ENCODE assay signal across 16 mouse cellular contexts in the genomic region with DNA sequence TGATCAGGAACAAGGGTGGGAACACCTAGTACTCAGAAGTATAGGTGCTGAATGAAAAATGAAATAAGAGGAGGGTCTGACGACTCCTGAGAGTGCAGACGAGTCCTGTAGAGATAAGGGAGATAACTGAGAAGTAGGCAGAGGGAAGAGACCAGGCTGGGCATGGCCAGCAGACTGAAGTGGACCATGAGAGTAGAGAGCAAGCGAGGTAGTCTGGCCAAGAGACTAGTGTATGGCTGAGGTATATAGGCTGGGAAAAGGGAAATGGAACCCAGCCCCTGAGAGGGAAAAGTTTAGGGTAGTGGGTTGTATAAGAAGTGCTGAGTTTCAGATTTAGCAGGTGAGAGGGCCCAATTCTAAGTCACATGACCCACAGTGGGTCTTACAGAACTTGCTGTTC.
A peak's percentile ranks its signal among the peaks of the same experiment; 100 is the strongest.
DNase-seq lines count a peak whose midpoint lies in the region; ATAC-seq lines count a peak whose summit lies in the region.
"Had no signal": no experiment of that assay in that cellular context is flagged by ENCODE, and none has a peak within 500 bp of the region (broad histone marks: within the 10 kb centered on the region; RNA-seq: fewer than 3 reads in every experiment).

No protein-coding gene starts in this region.

- H3K4me2 ChIP-seq in heart, embryonic 16.5 days (ENCODE audit: low read depth, low read length): no peak overlapping the region
- no peak overlapping the region for H3K4me2 ChIP-seq in lung, embryonic 16.5 days (ENCODE audit: low read depth, low read length)
- no peak overlapping the region for H3K4me2 ChIP-seq in midbrain, embryonic 16.5 days (ENCODE audit: low read length)
- H3K4me2 ChIP-seq: limb, embryonic 12.5 days; midbrain, embryonic 12.5 days; neural tube, embryonic 12.5 days had no signal

- H3K9me3 ChIP-seq in heart, embryonic 16.5 days (replicated peaks; ENCODE audit: control insufficient read depth, low read length): no peaks in the 10 kb centered on the region
- H3K9me3 ChIP-seq in lung, embryonic 16.5 days (ENCODE audit: control insufficient read depth, low read length): no peaks in the 10 kb centered on the region
- H3K9me3 ChIP-seq in midbrain, embryonic 16.5 days (replicated peaks; ENCODE audit: control insufficient read depth, low read length, poor library complexity, severe bottlenecking): no peaks in the 10 kb centered on the region
- H3K9me3 ChIP-seq: hindbrain, embryonic 10.5 days; limb, embryonic 12.5 days; midbrain, embryonic 12.5 days; neural tube, embryonic 12.5 days had no signal

- peak overlapping the region; percentile 66 for H3K27ac ChIP-seq in heart, embryonic 16.5 days (ENCODE audit: low read length)
- peak overlapping the region; percentile 37 for H3K27ac ChIP-seq in lung, embryonic 16.5 days (ENCODE audit: low read length)
- no peak overlapping the region for H3K27ac ChIP-seq in midbrain, embryonic 16.5 days (ENCODE audit: low read length)
- H3K27ac ChIP-seq: gastrocnemius, adult 2 months; hindbrain, embryonic 10.5 days; limb, embryonic 12.5 days; liver, embryonic 14.5 days; macrophage; midbrain, embryonic 12.5 days; neural tube, embryonic 12.5 days had no signal

- H3K4me3 ChIP-seq in heart, embryonic 16.5 days (ENCODE audit: low read length): no peak overlapping the region
- H3K4me3 ChIP-seq in lung, embryonic 16.5 days (ENCODE audit: low read length): no peak overlapping the region
- H3K4me3 ChIP-seq in midbrain, embryonic 16.5 days (ENCODE audit: low read depth, low read length): no peak overlapping the region
- H3K4me3 ChIP-seq: gastrocnemius, adult 2 months; hindbrain, embryonic 10.5 days; limb, embryonic 12.5 days; midbrain, embryonic 12.5 days; neural tube, embryonic 12.5 days had no signal

- WGBS in heart, embryonic 16.5 days: 30% methylated on average over 3 of the region's 3 CpGs
- WGBS in lung, embryonic 16.5 days: 45% methylated on average over 3 of the region's 3 CpGs
- WGBS in midbrain, embryonic 16.5 days: 93% methylated on average over 3 of the region's 3 CpGs

- peaks cover 21% of the 10 kb centered on the region for H3K4me1 ChIP-seq in heart, embryonic 16.5 days (ENCODE audit: control insufficient read depth, insufficient read depth, low read length)
- peaks cover 8% of the 10 kb centered on the region for H3K4me1 ChIP-seq in lung, embryonic 16.5 days (replicated peaks; ENCODE audit: control insufficient read depth, insufficient read depth, low read length)
- H3K4me1 ChIP-seq in midbrain, embryonic 16.5 days (ENCODE audit: control insufficient read depth, insufficient read depth, low read length): no peaks in the 10 kb centered on the region
- H3K4me1 ChIP-seq: midbrain, embryonic 12.5 days; neural tube, embryonic 12.5 days had no signal

- peak; percentile 4; the same call in 1 of the 2 replicates for ATAC-seq in heart, embryonic 16.5 days (replicated peaks; ENCODE audit: extremely low read depth, insufficient read depth, low FRiP score)
- peak; percentile 32; the same call in 1 of the 2 replicates for ATAC-seq in lung, embryonic 16.5 days (ENCODE audit: low read depth)
- peak; percentile 22; the same call in 1 of the 2 replicates for ATAC-seq in megakaryocyte-erythroid progenitor cell, adult 5-6 weeks (replicated peaks; ENCODE audit: low FRiP score, low TSS enrichment, poor library complexity, severe bottlenecking)
- no peak for ATAC-seq in midbrain, embryonic 16.5 days

- no peak overlapping the region for H3K9ac ChIP-seq in heart, embryonic 16.5 days (ENCODE audit: low read length)
- peak overlapping the region; percentile 11; the same call in 1 of the 2 replicates for H3K9ac ChIP-seq in lung, embryonic 16.5 days (ENCODE audit: low read length)
- H3K9ac ChIP-seq in midbrain, embryonic 16.5 days (ENCODE audit: low read depth, low read length): no peak overlapping the region
- H3K9ac ChIP-seq: limb, embryonic 12.5 days; liver, embryonic 14.5 days; midbrain, embryonic 12.5 days; neural tube, embryonic 12.5 days had no signal

- H3K27me3 ChIP-seq in heart, embryonic 16.5 days (ENCODE audit: control insufficient read depth, insufficient read depth, low read length): no peaks in the 10 kb centered on the region
- H3K27me3 ChIP-seq in lung, embryonic 16.5 days (ENCODE audit: control insufficient read depth, insufficient read depth, low read depth, low read length): no peaks in the 10 kb centered on the region
- no peaks in the 10 kb centered on the region for H3K27me3 ChIP-seq in midbrain, embryonic 16.5 days (ENCODE audit: control insufficient read depth, insufficient read depth, low read depth, low read length)
- H3K27me3 ChIP-seq: limb, embryonic 12.5 days; midbrain, embryonic 12.5 days; neural tube, embryonic 12.5 days had no signal

- DNase-seq in heart, adult 9 months (ENCODE audit: low spot score in 2 of 2): no peak
- DNase-seq in lung, adult 18-20 months: no peak
- DNase-seq in thymus, postnatal 4 days: no peak
- DNase-seq: adrenal gland, adult 2 months; gastrocnemius, adult 2 months; thymus, adult 2 months had no signal

- peaks cover 12% of the 10 kb centered on the region for H3K36me3 ChIP-seq in heart, embryonic 16.5 days (ENCODE audit: control insufficient read depth, insufficient read depth)
- no peaks in the 10 kb centered on the region; the same call in 1 of the 2 replicates for H3K36me3 ChIP-seq in lung, embryonic 16.5 days (ENCODE audit: control insufficient read depth, insufficient read depth, low read length)
- H3K36me3 ChIP-seq in midbrain, embryonic 16.5 days (ENCODE audit: control insufficient read depth, insufficient read depth, low read length): peaks cover 17% of the 10 kb centered on the region; the same call in 1 of the 2 replicates
